Mouse (Mus musculus) heart, adult 2 months (tissue): ENCODE results near the gene Ajm1. TPM values are rescaled to one million over a fixed set of nuclear protein-coding genes. Genes with fewer than 3 reads are reported as not detected.

Source experiments
- DNase-seq, 2 experiments: peaks; one replicate each; pipeline ENCODE4 v3.0.0; 2021
- H3K27ac ChIP-seq: fragments of 200-600 bp; 2 replicates; pipeline ENCODE4 v1.8.1; 2022
- H3K27me3 ChIP-seq: fragments of 200-500 bp; 2 replicates; pipeline ENCODE4 v1.6.1; 2012; ENCODE audit warnings: mild to moderate bottlenecking, low read length, inconsistent platforms, mixed read lengths; ENCODE audit not compliant: control insufficient read depth, insufficient read depth
- H3K36me3 ChIP-seq: fragments of 200-500 bp; 2 replicates; pipeline ENCODE4 v1.6.1; 2012; ENCODE audit warnings: low read length, inconsistent platforms; ENCODE audit not compliant: control insufficient read depth, insufficient read depth
- H3K4me1 ChIP-seq: fragments of 200-500 bp; 2 replicates; pipeline ENCODE4 v1.6.1; 2011; ENCODE audit warnings: low read length; ENCODE audit not compliant: control insufficient read depth, insufficient read depth
- H3K4me3 ChIP-seq: fragments of 200-600 bp; 2 replicates; pipeline ENCODE4 v1.8.1; 2022
- H3K79me2 ChIP-seq: fragments of 200-500 bp; replicated peaks from 2 replicates; pipeline ENCODE4 v1.6.1; 2012; ENCODE audit warnings: mild to moderate bottlenecking, inconsistent platforms, low read length, moderate library complexity, mixed read lengths; ENCODE audit not compliant: control insufficient read depth, insufficient read depth
- H3K9ac ChIP-seq: fragments of 200-500 bp; 2 replicates; pipeline ENCODE4 v1.6.1; 2012; ENCODE audit warnings: low read depth, mild to moderate bottlenecking, control low read depth, inconsistent platforms, low read length, mixed read lengths
- CTCF ChIP-seq: fragments of 200-600 bp; IDR thresholded peaks from 2 replicates; pipeline ENCODE4 v1.8.1; 2022; ENCODE audit warnings: antibody characterized with exemption, mild to moderate bottlenecking, moderate library complexity
- EP300 ChIP-seq: fragments of 200-500 bp; IDR thresholded peaks from 2 replicates; pipeline ENCODE4 v1.6.1; 2011; ENCODE audit warnings: low read depth, low read length, control low read depth; ENCODE audit not compliant: insufficient read depth
- POLR2A ChIP-seq: fragments of 200-500 bp; IDR thresholded peaks from 2 replicates; pipeline ENCODE4 v1.6.1; 2011; ENCODE audit warnings: mild to moderate bottlenecking, low read depth, low read length, control low read depth; ENCODE audit not compliant: insufficient read depth
- WGBS: fragments of 180-500 bp; shearing (Covaris S2); methylation state at CpG from one replicate; pipeline ENCODE4 v1.1.7; 2018; 5-methylcytosine and 5-hydroxymethylcytosine counted together
- intact Hi-C: fragments of 180-260 bp; cut with DNase I; formaldehyde crosslinking; loops from one replicate; pipeline ENCODE4 v1.15.1; 2025
- polyA plus RNA-seq: library from polyadenylated mRNA; depleted of rRNA; stranded (reverse); fragments of >200 nt; gene quantifications from 2 replicates; pipeline ENCODE4 v1.2.3, GENCODE M21; 2012
- total RNA-seq, 2 experiments: library from RNA; stranded (reverse); gene quantifications; 2 replicates each; pipeline ENCODE4 v1.2.3; 2021

The Ajm1 gene
- total and polyA plus RNA-seq, 3 experiments: 0.05 to 1.1 (median 0.36) TPM

- WGBS: 1% methylated on average over 43 of the region's 45 CpGs
- peak within 1 kb of the TSS; percentile 98 for H3K27ac ChIP-seq
- intact Hi-C loops: no loop called here
- H3K4me3 ChIP-seq: peak within 1 kb of the TSS; percentile 88
- H3K79me2 ChIP-seq: no peaks in the 10 kb centered on the region
- peak; percentile 97 to 98 for DNase-seq
- TF ChIP-seq POLR2A (peak; percentile 81), EP300 (peak; percentile 41; the same call in 1 of the 2 replicates), CTCF (no peak)
- H3K36me3 ChIP-seq: no peaks in the 10 kb centered on the region
- H3K4me1 ChIP-seq: peaks cover 1% of the 10 kb centered on the region
- peak within 1 kb of the TSS; percentile 88 for H3K9ac ChIP-seq
- H3K27me3 ChIP-seq: peaks cover 25% of the 10 kb centered on the region
Observed at GRCm38 (mm10) chr2:25574579-25575431, 6.8 kb downstream of the Ajm1 start, which contains the start of the genes Mamdc4 and Phpt1. Mamdc4 (minus strand) TSS chr2:25574845. Phpt1 (minus strand) TSS chr2:25575224.

DNA sequence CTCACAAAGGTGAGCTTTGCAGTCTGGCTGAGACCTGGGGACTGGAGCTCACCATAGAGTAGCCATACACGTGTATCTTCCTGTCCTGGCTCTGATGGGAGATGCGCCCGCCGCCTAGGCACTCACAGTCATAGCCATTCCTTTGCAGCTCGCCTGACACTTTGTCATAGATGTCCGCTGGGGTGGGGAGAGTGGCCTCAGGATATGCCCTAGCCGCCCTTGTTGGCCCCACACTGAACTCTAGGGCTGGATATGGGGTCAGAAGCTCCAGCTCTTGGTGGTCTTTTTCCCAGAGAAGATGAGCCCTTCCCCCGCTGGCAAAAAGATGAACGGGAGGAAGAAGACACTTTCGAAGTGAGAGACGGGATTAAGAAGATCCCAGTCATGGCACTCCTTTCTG lies 7.4 kb downstream of the Ajm1 start:
- Histone ChIP-seq H3K27ac (peak overlapping the region; percentile 98), H3K79me2 (no peaks in the 10 kb centered on the region), H3K4me3 (peak overlapping the region; percentile 88), H3K9ac (peak overlapping the region; percentile 88), H3K4me1 (peaks cover 1% of the 10 kb centered on the region), H3K27me3 (peaks cover 19% of the 10 kb centered on the region), H3K36me3 (no peaks in the 10 kb centered on the region)
- peak in 1 of 2 experiments; percentile 31 for DNase-seq
- TF ChIP-seq CTCF: no peak
- TF ChIP-seq EP300: no peak
- TF ChIP-seq POLR2A: no peak
- 11% methylated on average over 11 of the region's 11 CpGs for WGBS
- intact Hi-C loops: no loop called here

GRCm38 (mm10) chr2:25573068-25573467 lies 8.5 kb downstream of the Ajm1 start:
- TF ChIP-seq POLR2A: no peak
- no peak for TF ChIP-seq EP300
- TF ChIP-seq CTCF: no peak
- Histone ChIP-seq H3K79me2 (no peaks in the 10 kb centered on the region), H3K36me3 (no peaks in the 10 kb centered on the region), H3K27me3 (peaks cover 10% of the 10 kb centered on the region), H3K4me3 (no peak overlapping the region), H3K4me1 (peaks cover 1% of the 10 kb centered on the region), H3K27ac (no peak overlapping the region), H3K9ac (no peak overlapping the region)
- peak in 1 of 2 experiments; percentile 15 for DNase-seq
- intact Hi-C loops: no loop called here
- 84% methylated on average over 2 of the region's 2 CpGs for WGBS

DNA sequence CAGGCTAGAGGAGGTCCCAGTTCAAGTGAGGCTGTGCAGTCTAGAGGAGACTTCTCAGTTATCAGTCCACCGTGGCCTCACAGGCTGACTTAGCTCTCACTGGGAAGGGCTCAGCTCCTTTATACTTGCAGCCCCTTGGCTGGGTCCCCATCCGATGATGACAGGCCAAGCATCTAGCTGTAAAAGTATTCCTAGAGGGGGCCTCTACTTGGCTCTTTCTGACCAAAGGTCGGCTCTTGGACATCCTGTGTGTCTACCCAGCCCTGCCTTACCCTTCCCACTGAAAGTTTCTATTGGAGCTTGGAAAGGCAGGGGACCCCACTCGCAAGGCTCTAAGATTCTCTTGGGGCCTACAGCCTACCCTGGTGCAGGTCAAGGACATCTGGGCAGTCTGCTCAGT lies 10.3 kb downstream of the Ajm1 start:
- H3K79me2 ChIP-seq: no peaks in the 10 kb centered on the region
- no peaks in the 10 kb centered on the region for H3K36me3 ChIP-seq
- 72% methylated on average over 4 of the region's 4 CpGs for WGBS
- DNase-seq: peak in 1 of 2 experiments; percentile 14
- H3K27ac ChIP-seq: no peak overlapping the region
- no peak overlapping the region for H3K4me3 ChIP-seq
- intact Hi-C loops: no loop called here
- no peak for TF ChIP-seq EP300
- TF ChIP-seq POLR2A: no peak
- TF ChIP-seq CTCF: no peak
- peaks cover 1% of the 10 kb centered on the region for H3K4me1 ChIP-seq
- no peaks in the 10 kb centered on the region for H3K27me3 ChIP-seq
- no peak overlapping the region for H3K9ac ChIP-seq

DNA sequence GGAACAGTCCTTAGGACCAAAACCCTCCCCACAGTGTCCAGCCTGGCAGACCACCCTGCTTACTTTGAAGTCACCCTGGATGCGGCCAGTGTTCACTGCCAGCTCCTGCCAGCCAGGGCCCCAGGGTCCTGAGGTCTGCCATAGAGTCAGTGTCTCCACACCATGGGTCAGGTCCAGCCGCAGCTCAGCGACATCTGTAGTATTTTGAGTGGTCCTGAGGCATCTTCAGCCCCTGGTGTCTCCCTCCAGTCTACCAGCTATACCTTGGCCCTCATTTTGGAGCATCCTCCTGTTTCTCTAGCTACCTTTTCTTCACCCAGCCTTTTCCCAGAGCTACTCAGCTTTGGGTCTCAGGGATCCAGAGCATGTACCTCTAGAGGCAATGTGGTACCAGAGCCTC lies 12.2 kb downstream of the Ajm1 start:
- Histone ChIP-seq H3K27ac (no peak overlapping the region), H3K9ac (no peak overlapping the region), H3K36me3 (no peaks in the 10 kb centered on the region), H3K4me1 (no peaks in the 10 kb centered on the region), H3K27me3 (no peaks in the 10 kb centered on the region), H3K4me3 (no peak overlapping the region), H3K79me2 (no peaks in the 10 kb centered on the region)
- DNase-seq: no peak
- 90% methylated on average over 3 of the region's 3 CpGs for WGBS
- TF ChIP-seq POLR2A (no peak), CTCF (no peak), EP300 (no peak)
- intact Hi-C loops: no loop called here

GRCm38 (mm10) chr2:25568473-25569019 lies 13.0 kb downstream of the Ajm1 start:
- no peak for TF ChIP-seq EP300
- no peak overlapping the region for H3K4me3 ChIP-seq
- no peak overlapping the region for H3K27ac ChIP-seq
- intact Hi-C loops: no loop called here
- H3K9ac ChIP-seq: no peak overlapping the region
- no peaks in the 10 kb centered on the region for H3K36me3 ChIP-seq
- WGBS: 88% methylated on average over 6 of the region's 6 CpGs
- no peaks in the 10 kb centered on the region for H3K79me2 ChIP-seq
- H3K27me3 ChIP-seq: no peaks in the 10 kb centered on the region
- H3K4me1 ChIP-seq: no peaks in the 10 kb centered on the region
- no peak for DNase-seq
